Mouse (Mus musculus) splenic B cell, adult 2 months (primary cell): Measurements from ENCODE around the gene Lpar3.
"Not testable (repeated sequence)": the region's sequence is repeated elsewhere in the genome, so short reads cannot be mapped to it uniquely, and the experiment has no call there.

ENCODE experiments used
- DNase-seq: peaks from one replicate; pipeline ENCODE4 v3.0.0-alpha.2; 2011; ENCODE audit warnings: low read depth, low spot score
- H3K27me3 ChIP-seq: 2 replicates; pipeline ENCODE4 v1.6.1; 2012; ENCODE audit warnings: mild to moderate bottlenecking, low read length, moderate library complexity, mixed read lengths; ENCODE audit not compliant: control insufficient read depth, poor library complexity, insufficient read depth, severe bottlenecking
- H3K36me3 ChIP-seq: 2 replicates; pipeline ENCODE4 v1.6.1; 2012; ENCODE audit warnings: mild to moderate bottlenecking, low read length, moderate library complexity, mixed read lengths; ENCODE audit not compliant: control insufficient read depth, poor library complexity, insufficient read depth, severe bottlenecking

Lpar3 gene

DNA sequence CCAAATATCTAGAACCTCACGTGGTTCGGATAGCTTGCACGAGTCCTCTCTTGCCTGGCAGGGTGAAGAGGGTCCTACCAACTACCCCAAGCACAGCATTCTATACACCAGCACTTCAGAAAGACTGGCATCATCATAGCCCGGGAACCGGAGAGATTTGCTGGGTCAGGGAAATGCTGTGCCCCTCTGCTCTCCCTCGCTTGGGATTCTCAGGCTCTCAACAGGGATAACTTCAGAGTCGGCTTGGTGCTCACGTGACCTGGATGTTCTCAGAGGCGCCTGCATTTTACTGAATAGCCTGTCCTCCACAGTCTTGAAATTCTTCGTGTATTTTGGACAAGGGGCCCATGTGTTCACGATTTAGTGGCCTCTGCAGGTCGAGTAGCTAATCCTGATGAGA is 23.0 kb upstream of the Lpar3 start:
- Histone ChIP-seq H3K27me3 (no peaks in the 10 kb centered on the region), H3K36me3 (no peaks in the 10 kb centered on the region)
- no peak for DNase-seq

DNA sequence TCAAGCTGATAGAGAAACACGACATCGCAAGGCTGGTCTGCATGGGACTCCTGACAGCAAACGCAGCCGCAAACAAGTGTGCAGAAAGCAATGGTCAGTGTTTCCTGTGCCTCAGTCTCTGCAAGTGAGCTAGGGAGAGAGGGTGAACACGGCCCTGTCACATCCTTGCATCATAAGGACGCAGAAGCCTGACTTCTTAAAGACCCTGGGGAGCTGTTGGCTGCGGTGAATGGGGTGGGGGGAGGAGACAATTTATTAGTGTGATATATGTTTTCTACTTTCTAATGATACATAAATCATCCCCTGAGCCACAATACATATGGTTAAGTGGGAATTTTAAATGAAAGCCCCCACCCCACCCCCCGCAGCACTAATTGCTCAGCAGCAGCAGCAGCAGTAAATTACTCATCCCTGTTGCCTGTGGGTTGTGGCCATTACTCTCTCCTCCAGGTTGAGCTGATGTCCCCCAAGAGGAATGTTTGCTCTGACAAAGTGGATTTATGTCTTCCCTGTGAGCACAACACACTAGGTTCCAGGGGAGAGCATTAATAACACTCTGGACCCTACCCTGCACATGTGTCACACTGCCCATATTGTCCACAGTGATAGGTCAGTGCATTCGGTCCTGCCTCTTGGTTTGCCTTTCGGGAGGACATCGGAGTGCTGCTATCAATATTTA is 21.8 kb upstream of the Lpar3 start:
- DNase-seq, result no peak
- Histone ChIP-seq H3K27me3 (no peaks in the 10 kb centered on the region), H3K36me3 (no peaks in the 10 kb centered on the region)

DNA sequence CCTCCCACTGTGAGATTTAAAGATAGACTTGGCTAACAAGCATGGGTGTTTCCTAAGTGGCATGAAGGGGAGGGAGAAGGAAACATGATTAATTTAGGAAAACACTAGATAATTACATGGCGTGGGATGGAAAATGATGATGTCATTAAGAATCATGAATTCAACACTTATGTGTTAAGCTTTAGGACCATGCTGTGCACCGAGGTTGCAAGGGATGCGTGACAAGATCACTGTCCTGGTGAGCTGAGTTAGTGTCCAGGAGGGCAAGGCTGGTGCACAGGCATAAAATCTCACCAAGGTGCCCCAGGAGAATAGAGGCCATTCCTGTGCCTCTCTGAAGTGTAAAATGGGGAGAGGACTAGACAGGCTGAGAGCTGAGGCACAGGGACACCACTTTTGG is 21.3 kb upstream of the Lpar3 start:
- no peak for DNase-seq
- Histone ChIP-seq H3K27me3 (no peaks in the 10 kb centered on the region), H3K36me3 (no peaks in the 10 kb centered on the region)

DNA sequence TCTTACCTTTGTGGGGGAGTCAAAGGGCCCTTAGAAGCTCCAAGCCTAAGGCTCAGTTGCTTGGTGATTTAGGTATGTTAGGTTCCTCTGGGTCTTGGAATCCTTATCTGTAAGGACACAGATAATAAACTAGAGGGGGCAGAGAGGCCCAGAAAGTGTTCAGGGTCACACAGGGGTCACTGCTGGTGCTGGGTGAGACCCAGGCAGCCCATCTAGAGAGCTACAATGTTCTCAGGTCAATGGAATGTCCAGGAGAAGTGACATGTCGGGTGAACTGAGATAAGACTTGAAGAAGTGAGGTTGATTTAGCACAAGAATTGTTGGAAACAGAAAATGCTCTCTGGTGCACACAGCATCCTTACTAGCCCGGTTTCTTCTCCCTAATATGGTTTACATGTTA is 16.4 kb upstream of the Lpar3 start:
- H3K27me3 ChIP-seq, result no peaks in the 10 kb centered on the region
- H3K36me3 ChIP-seq, result no peaks in the 10 kb centered on the region
- DNase-seq, result no peak

DNA sequence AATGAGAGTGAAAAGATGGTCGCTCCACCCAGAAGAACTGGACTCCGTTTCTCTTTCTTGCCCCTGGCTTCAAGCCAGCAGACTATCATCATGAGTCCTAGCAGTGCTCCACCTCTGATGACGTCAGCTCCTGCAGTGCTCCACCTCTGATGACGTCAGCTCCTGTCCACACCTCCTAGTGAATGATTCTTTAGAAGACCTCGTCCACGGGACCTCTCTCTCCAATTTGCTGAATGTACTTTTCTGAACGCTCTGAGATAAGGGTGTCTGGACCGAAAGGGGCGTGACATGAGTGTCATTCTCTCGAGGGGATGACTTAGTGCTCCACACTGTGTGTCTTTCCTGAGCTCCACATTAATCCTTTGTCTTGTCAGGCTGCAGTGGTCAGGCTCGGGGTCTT is 15.5 kb upstream of the Lpar3 start:
- no peak for DNase-seq
- Histone ChIP-seq H3K27me3 (no peaks in the 10 kb centered on the region), H3K36me3 (no peaks in the 10 kb centered on the region)

DNA sequence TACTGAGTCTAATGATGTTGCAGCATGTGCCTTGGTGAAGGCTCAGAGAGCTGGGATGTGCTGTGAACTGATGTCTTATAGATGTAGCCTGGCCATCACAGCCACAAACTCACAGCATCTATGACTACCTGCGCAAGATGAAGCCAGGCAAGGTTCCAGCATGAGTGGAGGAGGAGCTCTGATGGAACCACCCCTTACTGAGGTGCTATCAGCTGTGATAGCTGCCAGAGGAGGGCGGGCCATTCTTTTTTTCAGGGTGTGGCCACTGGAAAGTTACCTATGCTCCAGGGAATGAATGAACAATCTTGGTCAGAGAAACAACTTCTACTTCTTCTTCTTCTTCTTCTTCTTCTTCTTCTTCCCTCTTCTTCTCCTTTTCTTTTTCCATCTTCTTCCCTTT is 14.1 kb upstream of the Lpar3 start:
- no peak for DNase-seq
- H3K27me3 ChIP-seq, result no peaks in the 10 kb centered on the region
- no peaks in the 10 kb centered on the region for H3K36me3 ChIP-seq

DNA sequence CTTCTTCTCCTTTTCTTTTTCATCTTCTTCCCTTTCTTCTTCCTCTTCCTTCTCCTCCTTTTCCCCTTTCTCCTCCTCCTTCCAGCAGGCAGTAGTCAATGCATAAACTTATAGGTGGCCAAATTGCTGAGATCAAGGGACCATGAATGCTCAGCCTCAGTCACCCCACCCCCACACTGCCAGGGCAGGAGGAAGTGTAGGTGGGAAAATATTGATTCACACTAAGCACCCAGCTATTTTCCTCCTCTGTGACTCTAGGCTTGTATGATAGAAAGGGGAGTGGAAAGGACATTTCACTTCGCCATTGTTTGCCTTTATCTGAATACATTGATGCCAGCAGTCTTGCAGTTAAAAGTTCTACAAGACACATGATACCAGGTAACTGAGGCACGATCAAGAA is 13.3 kb upstream of the Lpar3 start:
- peak; percentile 15 for DNase-seq
- no peaks in the 10 kb centered on the region for H3K36me3 ChIP-seq
- no peaks in the 10 kb centered on the region for H3K27me3 ChIP-seq

DNA sequence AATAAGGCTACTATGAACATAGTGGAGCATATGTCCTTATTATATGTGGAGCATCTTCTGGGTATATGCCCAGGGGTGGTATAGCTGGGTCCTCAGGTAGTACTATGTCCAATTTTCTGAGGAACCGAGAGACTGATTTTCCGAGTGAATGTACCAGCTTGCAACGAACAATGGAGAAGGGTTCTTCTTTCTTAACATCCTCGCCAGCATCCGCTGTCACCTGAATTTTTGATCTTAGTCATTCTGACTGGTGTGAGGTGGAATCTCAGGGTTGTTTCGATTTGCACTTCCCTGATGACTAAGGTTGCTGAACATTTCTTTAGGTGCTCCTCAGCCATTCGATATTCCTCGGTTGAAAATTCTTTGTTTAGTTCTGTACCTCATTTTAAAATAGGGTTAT is 11.0 kb upstream of the Lpar3 start:
- H3K27me3 ChIP-seq, H3K36me3 ChIP-seq, DNase-seq: not testable (repeated sequence)

DNA sequence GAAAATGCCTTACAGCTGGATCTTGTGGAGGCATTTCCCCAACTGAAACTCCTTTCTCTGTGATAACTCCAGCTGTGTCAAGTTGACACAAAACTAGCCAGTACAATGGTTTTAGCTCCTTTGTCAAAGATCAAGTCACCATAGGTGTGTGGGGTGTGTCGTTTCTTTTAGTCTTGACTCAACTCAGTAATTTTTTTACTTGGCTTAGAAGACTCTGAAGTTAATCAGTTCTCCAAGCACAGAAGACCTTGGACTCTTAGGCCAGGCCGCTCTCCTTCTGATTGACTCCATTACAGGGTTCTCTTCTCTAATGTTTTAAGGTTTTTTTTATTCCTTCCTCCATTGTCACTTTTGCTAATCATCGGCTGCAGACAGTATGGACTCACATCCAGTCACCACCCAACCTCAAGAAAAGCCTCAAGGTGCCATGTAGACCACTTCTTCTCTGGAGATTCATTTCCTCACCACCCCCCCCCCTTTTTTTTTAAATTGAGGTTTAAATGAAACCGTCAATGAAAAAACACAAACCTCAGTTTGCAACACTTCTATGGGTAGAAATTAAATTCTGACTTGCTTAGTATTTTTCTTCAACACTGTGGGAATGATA is 9.5 kb upstream of the Lpar3 start:
- H3K36me3 ChIP-seq, result no peaks in the 10 kb centered on the region
- DNase-seq, result no peak
- no peaks in the 10 kb centered on the region for H3K27me3 ChIP-seq

DNA sequence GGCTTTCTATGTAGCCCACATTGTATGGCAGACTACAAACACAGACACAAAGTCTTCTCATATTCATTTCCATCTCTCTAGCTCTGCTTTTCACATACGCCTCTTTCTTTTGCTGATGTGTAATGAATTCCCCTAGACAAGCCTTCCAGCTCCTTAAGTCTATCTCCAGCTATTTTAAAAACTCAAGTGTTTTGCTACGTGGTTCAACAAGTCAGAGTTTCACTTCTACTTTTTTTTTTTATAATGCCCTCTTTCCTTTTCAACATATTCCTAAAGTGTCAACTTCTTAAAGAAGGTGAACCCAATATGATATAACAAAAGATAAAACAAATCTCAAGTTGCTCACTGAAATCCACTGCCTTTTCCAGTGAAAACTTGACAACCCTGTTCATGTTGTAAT is 8.8 kb upstream of the Lpar3 start:
- no peaks in the 10 kb centered on the region for H3K27me3 ChIP-seq
- DNase-seq, result peak; percentile 47

DNA sequence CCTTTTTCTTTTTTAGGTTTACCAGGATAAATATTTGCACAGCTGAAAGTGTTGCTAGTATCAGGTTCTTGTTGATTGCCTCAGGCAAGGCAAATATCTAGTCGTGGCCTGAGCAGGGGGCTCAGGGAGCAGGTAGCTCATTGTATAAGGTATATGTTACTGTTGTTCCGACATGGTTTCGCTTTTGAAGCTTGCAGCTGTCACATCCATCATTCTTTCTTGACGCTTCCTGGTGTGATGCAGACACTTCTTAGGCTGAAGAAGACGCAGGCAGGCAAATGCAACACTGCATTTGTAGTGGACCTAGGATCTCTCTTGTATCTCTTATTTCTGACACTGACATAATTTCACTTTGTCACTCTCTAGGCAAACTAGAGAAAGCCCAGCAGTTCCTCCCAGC is 7.4 kb upstream of the Lpar3 start:
- Histone ChIP-seq H3K36me3 (no peaks in the 10 kb centered on the region), H3K27me3 (no peaks in the 10 kb centered on the region)
- no peak for DNase-seq

More for the DNA sequence above, 8.8 kb upstream of the Lpar3 start:
- H3K36me3 ChIP-seq, result no peaks in the 10 kb centered on the region

DNA sequence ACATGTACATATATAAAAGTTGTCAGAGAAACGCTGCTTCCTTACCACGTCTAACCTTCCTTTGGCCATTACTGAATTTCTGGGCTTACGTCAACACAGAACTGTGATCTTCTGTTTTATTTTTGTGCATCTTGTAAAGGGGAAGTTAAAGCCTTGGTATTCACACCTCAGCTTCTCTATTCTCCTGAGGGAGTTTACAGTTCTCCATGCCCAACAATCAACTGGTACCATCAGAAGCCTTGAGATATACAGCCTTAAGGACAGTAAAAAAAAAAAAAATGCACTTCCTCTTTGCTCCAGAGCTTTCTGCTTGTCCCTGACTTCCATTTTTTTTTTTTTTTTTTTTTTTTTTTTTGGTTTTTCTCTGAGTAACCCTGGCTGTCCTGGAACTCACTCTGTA is 4.2 kb upstream of the Lpar3 start:
- no peaks in the 10 kb centered on the region for H3K27me3 ChIP-seq
- H3K36me3 ChIP-seq, result no peaks in the 10 kb centered on the region
- peak; percentile 53 for DNase-seq

DNA sequence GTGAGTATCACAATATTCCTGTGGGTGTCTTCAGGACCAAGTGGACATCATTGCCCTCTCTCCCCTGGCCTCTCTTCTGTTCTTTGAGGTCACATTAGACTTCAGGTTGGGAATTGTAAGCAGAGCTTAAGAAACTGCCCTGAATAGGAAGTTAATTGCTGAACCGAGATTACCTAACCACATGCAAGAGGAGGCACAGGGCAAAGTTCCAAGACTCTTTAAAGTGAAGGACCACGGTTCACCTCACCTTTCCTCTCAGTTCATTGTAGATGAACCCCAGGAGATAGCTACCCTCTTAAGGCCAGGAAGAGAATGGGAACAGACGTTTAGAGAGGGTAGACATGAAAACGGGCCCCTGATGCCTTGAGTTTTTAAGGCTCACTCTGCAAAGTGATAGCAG is 3.5 kb downstream of the Lpar3 start:
- no peak for DNase-seq
- H3K36me3 ChIP-seq, result no peaks in the 10 kb centered on the region

DNA sequence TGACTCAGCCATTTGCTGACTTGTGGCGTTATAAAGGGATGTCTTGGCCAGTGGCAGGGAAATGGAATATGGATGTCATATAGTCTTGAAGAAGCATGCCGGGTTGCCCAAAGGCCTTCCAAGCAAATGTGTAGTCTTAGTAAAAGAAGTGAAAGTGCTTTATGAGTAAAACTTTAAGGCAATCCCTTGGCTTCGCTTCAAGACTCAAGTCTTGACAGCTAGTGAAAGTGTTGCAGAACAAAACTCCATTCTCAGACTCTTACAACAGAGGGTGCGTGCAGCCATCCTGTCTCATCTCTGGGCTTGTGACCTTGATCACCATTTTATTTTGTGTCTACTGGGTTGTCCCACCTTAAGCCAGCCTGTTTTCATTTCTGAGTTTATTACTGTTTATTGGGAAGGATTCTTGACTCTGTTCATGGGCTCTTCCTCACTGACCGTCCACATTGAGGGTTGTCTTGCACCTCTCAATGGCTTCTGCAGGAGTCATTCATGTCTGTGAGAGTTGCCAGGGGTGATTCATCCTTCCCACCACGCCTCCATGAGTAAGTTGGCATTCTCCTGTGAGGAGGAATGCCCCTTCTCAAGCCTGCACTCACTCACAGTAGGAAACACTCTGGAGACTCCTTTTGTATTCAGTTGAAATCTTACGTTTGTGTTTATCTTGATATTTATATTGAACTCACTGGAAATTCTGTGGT is 4.4 kb downstream of the Lpar3 start:
- no peaks in the 10 kb centered on the region for H3K36me3 ChIP-seq
- no peak for DNase-seq

More for the DNA sequence above, 3.5 kb downstream of the Lpar3 start:
- H3K27me3 ChIP-seq, result no peaks in the 10 kb centered on the region; the same call in 1 of the 2 replicates

DNA sequence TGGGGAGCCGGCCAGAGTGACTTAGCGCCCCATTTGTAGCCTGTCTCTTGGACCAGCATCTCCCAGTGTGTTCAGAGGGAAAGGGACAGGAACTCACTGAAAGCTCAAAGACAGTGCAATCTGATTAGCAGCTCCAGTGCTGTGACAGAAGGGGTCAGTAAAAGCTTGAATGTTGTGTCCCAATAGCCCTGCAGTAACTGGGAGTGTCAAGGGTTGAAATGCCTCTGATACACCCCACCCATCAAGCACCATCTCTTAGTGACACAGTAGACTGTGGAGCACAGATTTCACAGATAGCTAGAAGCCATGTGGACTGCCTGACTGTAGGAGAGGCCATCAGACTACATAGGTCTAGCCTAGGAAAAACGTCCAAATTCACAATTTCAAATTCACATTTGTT is 6.7 kb downstream of the Lpar3 start:
- Histone ChIP-seq H3K27me3 (no peaks in the 10 kb centered on the region; the same call in 1 of the 2 replicates), H3K36me3 (no peaks in the 10 kb centered on the region)
- DNase-seq, result no peak

More for the DNA sequence above, 4.4 kb downstream of the Lpar3 start:
- no peaks in the 10 kb centered on the region; the same call in 1 of the 2 replicates for H3K27me3 ChIP-seq
